ENCODE assay signal across 28 mouse cellular contexts in the genomic region with DNA sequence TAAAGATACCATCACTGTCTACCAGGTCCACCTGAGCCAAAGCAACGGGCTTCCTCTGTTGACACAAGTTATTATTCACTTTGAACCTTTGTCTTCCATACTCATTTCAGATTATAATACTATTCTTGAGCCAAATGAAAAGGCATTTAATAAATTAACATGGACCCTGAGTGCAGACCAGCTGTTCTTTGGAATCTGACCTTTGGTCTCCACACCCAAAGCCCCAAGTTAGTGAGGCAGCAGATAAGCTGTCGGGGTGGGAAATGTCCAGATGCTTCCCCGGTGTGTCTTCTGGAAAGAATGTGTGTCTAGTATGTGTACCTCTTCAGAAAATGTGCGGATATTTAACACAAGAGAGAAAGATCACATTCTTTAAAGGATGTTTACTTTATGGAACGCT. TPM values are rescaled to one million over a fixed set of nuclear protein-coding genes. Genes with fewer than 3 reads are reported as not detected.
DNase-seq lines count a peak whose midpoint lies in the region; ATAC-seq and TF ChIP-seq lines count a peak whose summit lies in the region.
"Had no signal": no experiment of that assay in that cellular context is flagged by ENCODE, and none has a peak within 500 bp of the region (broad histone marks: within the 10 kb centered on the region; RNA-seq: fewer than 3 reads in every experiment).

No protein-coding gene starts in this region.

- peak; percentile 65 for DNase-seq in heart, adult 11 months
- DNase-seq in heart, postnatal 25 days (ENCODE audit: low spot score), result no peak
- peak; percentile 33 for DNase-seq in kidney, adult 2 months
- no peak for DNase-seq in kidney, postnatal 25 days
- DNase-seq in kidney, postnatal 36 days, result peak; percentile 8 to 9
- DNase-seq in embryo, embryonic 9.5 days (ENCODE audit: extremely low spot score), result no peak
- DNase-seq: adrenal gland, adult 8-10 months; adrenal gland, postnatal 14 days; adrenal gland, postnatal 36 days; B cell, adult 2 months; cerebellum, adult 11-12 months; cerebellum, adult 8-10 months; cerebellum, adult 9-11 months; cerebellum, postnatal 36 days; embryo, embryonic 11 days had no signal

- no peaks in the 10 kb centered on the region for H3K36me3 ChIP-seq in kidney, adult 2 months (ENCODE audit: control insufficient read depth, insufficient read depth, low read length)
- H3K36me3 ChIP-seq in kidney, embryonic 15.5 days, result no peaks in the 10 kb centered on the region
- H3K36me3 ChIP-seq in myocyte (ENCODE audit: control insufficient read depth, insufficient read depth), result no peaks in the 10 kb centered on the region
- H3K36me3 ChIP-seq: embryonic facial prominence, embryonic 10.5 days; embryonic facial prominence, embryonic 12.5 days; forebrain, embryonic 15.5 days; G1E had no signal

- 51% methylated on average over 5 of the region's 5 CpGs for WGBS in kidney, adult 2 months
- 75% methylated on average over 5 of the region's 5 CpGs for WGBS in kidney, embryonic 15.5 days

- no peaks in the 10 kb centered on the region for H3K9me3 ChIP-seq in kidney, embryonic 15.5 days (replicated peaks)
- H3K9me3 ChIP-seq: embryonic facial prominence, embryonic 10.5 days; embryonic facial prominence, embryonic 12.5 days; forebrain, embryonic 13.5 days; forebrain, embryonic 15.5 days; G1E had no signal

- no peaks in the 10 kb centered on the region for H3K79me2 ChIP-seq in myocyte (ENCODE audit: control insufficient read depth, insufficient read depth)

- H3K27me3 ChIP-seq in kidney, adult 2 months (replicated peaks; ENCODE audit: control insufficient read depth, insufficient read depth, low read length), result no peaks in the 10 kb centered on the region
- 0 out of 2 replicates have a peak, but pooled peaks cover 3% of the 10 kb centered on the region for H3K27me3 ChIP-seq in kidney, embryonic 15.5 days
- no peaks in the 10 kb centered on the region for H3K27me3 ChIP-seq in myocyte (ENCODE audit: control insufficient read depth, insufficient read depth, insufficient read length)
- H3K27me3 ChIP-seq: CH12.LX; embryonic facial prominence, embryonic 12.5 days; forebrain, embryonic 13.5 days; forebrain, embryonic 15.5 days; Patski had no signal

- intact Hi-C loops in heart, postnatal 25 days (cut with DNase I), result no loop called here

- TF ChIP-seq POLR2A in kidney, adult 2 months (IDR thresholded peaks at IDR 0.05; ENCODE audit: low read depth, low read length), result no peak
- TF ChIP-seq POLR2A in myocyte (IDR thresholded peaks at IDR 0.05; ENCODE audit: insufficient read length, low read depth), result no peak

- TF ChIP-seq CTCF in kidney, adult 2 months (conservative IDR thresholded peaks at IDR 0.05; ENCODE audit: insufficient read depth, insufficient read length, low read depth, low read length), result no peak

- no peak overlapping the region for H3K4me2 ChIP-seq in kidney, embryonic 15.5 days
- H3K4me2 ChIP-seq in myocyte (ENCODE audit: low read depth), result no peak overlapping the region
- H3K4me2 ChIP-seq: embryonic facial prominence, embryonic 12.5 days; forebrain, embryonic 13.5 days; forebrain, embryonic 15.5 days had no signal

- no peak for ATAC-seq in kidney, embryonic 15.5 days (replicated peaks; ENCODE audit: low FRiP score)
- ATAC-seq: activated CD4-positive, CD25-positive, alpha-beta regulatory T cell, adult 4 months; CD4-positive, CD25-positive, alpha-beta regulatory T cell, adult 4 months; forebrain, embryonic 13.5 days; forebrain, embryonic 15.5 days; Patski had no signal

- H3K4me1 ChIP-seq in kidney, adult 2 months (ENCODE audit: control insufficient read depth, insufficient read depth, low read length), result peaks cover 3% of the 10 kb centered on the region; the same call in 1 of the 2 replicates
- H3K4me1 ChIP-seq in kidney, embryonic 15.5 days, result 0 out of 2 replicates have a peak, but pooled peaks cover 2% of the 10 kb centered on the region
- H3K4me1 ChIP-seq: embryonic facial prominence, embryonic 12.5 days had no signal

- no peak overlapping the region for H3K27ac ChIP-seq in kidney, adult 2 months (ENCODE audit: insufficient read depth, low read depth, low read length)
- H3K27ac ChIP-seq in kidney, embryonic 15.5 days, result no peak overlapping the region
- H3K27ac ChIP-seq: embryonic facial prominence, embryonic 10.5 days; embryonic facial prominence, embryonic 12.5 days; forebrain, embryonic 13.5 days; forebrain, embryonic 15.5 days had no signal

- no peak overlapping the region for H3K9ac ChIP-seq in kidney, embryonic 15.5 days
- H3K9ac ChIP-seq: embryonic facial prominence, embryonic 12.5 days; forebrain, embryonic 13.5 days; forebrain, embryonic 15.5 days had no signal

- H3K4me3 ChIP-seq in kidney, adult 2 months (ENCODE audit: insufficient read depth, low read depth, low read length), result no peak overlapping the region
- no peak overlapping the region for H3K4me3 ChIP-seq in kidney, embryonic 15.5 days (replicated peaks)
- H3K4me3 ChIP-seq in myocyte, result no peak overlapping the region
- H3K4me3 ChIP-seq: embryonic facial prominence, embryonic 10.5 days; embryonic facial prominence, embryonic 12.5 days; forebrain, embryonic 13.5 days; forebrain, embryonic 15.5 days had no signal

- no peak overlapping the region for H3ac ChIP-seq in myocyte (ENCODE audit: control insufficient read depth, insufficient read length)

TF ChIP-seq in myocyte, 11 proteins besides CTCF, POLR2A, EP300 and RAD21:
- TF ChIP-seq TCF3 (IDR thresholded peaks at IDR 0.05; ENCODE audit: insufficient read length, low read depth) (no peak), USF1 (IDR thresholded peaks at IDR 0.05; ENCODE audit: low read depth) (no peak), E2F4 (IDR thresholded peaks at IDR 0.05; ENCODE audit: insufficient read depth) (no peak), MYOG (IDR thresholded peaks at IDR 0.05; ENCODE audit: control insufficient read depth in 1 of 3, insufficient read depth in 1 of 3, insufficient read length in 2 of 3, low read depth in 2 of 3) (peak in 1 of 3 experiments; percentile 31), MYOD1 (IDR thresholded peaks at IDR 0.05; ENCODE audit: control insufficient read depth in 1 of 3, insufficient read length in 2 of 3, low read depth in 2 of 3) (peak in 1 of 3 experiments; percentile 45), TCF12 (IDR thresholded peaks at IDR 0.05; ENCODE audit: insufficient read depth, poor library complexity, severe bottlenecking) (peak; percentile 19), REST (IDR thresholded peaks at IDR 0.05; ENCODE audit: insufficient read depth, insufficient read length) (no peak), POLR2AphosphoS2 (IDR thresholded peaks at IDR 0.05; ENCODE audit: insufficient read length, low read depth) (no peak)

RNA-seq across cellular contexts. Expression of a gene that starts 33.1 kb away (rescaled TPM):
- total RNA-seq in heart, postnatal 25 days (2021), result under 1 TPM; 0.28 to 0.52 TPM
- polyA plus RNA-seq in kidney, adult 2 months (2012; rRNA removed), result not detected in 2 replicates
- not detected in 2 replicates for polyA plus RNA-seq in kidney, embryonic 15.5 days (2015; fragmentation: Nextera tagmentation; extraction: Ambion mirVana)
- polyA plus RNA-seq in myocyte (2012; fragmentation: generic; extraction: Trizol), result not detected
- total RNA-seq: adrenal gland, adult 18-20 months; adrenal gland, adult 8-10 months; adrenal gland, postnatal 14 days; adrenal gland, postnatal 36 days; CH12.LX; common myeloid progenitor, adult 5-6 weeks had no signal
- polyA plus RNA-seq: activated CD4-positive, CD25-positive, alpha-beta regulatory T cell, adult 4 months; CD4-positive, CD25-positive, alpha-beta regulatory T cell, adult 4 months; embryonic facial prominence, embryonic 10.5 days; embryonic facial prominence, embryonic 12.5 days; forebrain, embryonic 15.5 days; G1E; Patski had no signal

Comparison
In these comparisons a context has a peak if more than half of its experiments do, and no peak if none do; other contexts are left out.
1. DNase-seq: peak in heart, adult 11 months (single experiment), kidney, adult 2 months (single experiment) and kidney, postnatal 36 days (2 of 2); none in heart, postnatal 25 days (single experiment), kidney, postnatal 25 days (0 of 2) and embryo, embryonic 9.5 days (single experiment).